Mouse (Mus musculus) frontal cortex, postnatal 10 days (tissue): ENCODE measurements at regions not wholly inside any gene's neighbourhood (a gene's known extent, or its start where the extent isn't known, plus 50 kb on each side); places are given as distances from the start of the nearest gene placed in this dataset.

Experiments used
- DNase-seq, 2 experiments: peaks; one replicate each; pipeline ENCODE4 v3.0.0; 2022; ENCODE audit warnings: low spot score in 2 of 2, mixed read lengths in 1 of 2

GRCm38 (mm10) chr11:63394201-63394600 lies 265.4 kb downstream of the Pmp22 start:
- DNase-seq, result no peak

GRCm38 (mm10) chr11:63396386-63396785 lies 267.6 kb downstream of the Pmp22 start:
- DNase-seq, result no peak

GRCm38 (mm10) chr11:63402741-63403140 lies 274.0 kb downstream of the Pmp22 start:
- no peak for DNase-seq

GRCm38 (mm10) chr11:63404719-63405118 lies 275.9 kb downstream of the Pmp22 start:
- DNase-seq, result peak; percentile 15 to 71

GRCm38 (mm10) chr11:63409431-63409830 lies 280.6 kb downstream of the Pmp22 start:
- no peak for DNase-seq

- DNase-seq, result no peak
These were observed 282.1 kb downstream of the Pmp22 start for GRCm38 (mm10) chr11:63410921-63411320.

GRCm38 (mm10) chr11:63412364-63412991 lies 283.7 kb downstream of the Pmp22 start:
- peak in 1 of 2 experiments; percentile 5 for DNase-seq

- DNase-seq, result no peak
These were observed 284.3 kb downstream of the Pmp22 start for GRCm38 (mm10) chr11:63413106-63413505.

- DNase-seq, result no peak
These were observed 284.8 kb downstream of the Pmp22 start for GRCm38 (mm10) chr11:63413621-63414020.

GRCm38 (mm10) chr11:63418042-63418776 lies 289.4 kb downstream of the Pmp22 start:
- no peak for DNase-seq

- DNase-seq, result no peak
These were observed 291.6 kb downstream of the Pmp22 start for GRCm38 (mm10) chr11:63420341-63420740.

GRCm38 (mm10) chr11:63422069-63422468 lies 293.3 kb downstream of the Pmp22 start:
- DNase-seq, result no peak

- no peak for DNase-seq
These were observed 295.5 kb downstream of the Pmp22 start for GRCm38 (mm10) chr11:63424319-63424718.

- no peak for DNase-seq
These were observed 297.0 kb downstream of the Pmp22 start for GRCm38 (mm10) chr11:63425741-63426140.

- DNase-seq, result no peak
These were observed 325.0 kb downstream of the Pmp22 start for GRCm38 (mm10) chr11:63453786-63454185.

- no peak for DNase-seq
These were observed 326.2 kb downstream of the Pmp22 start for GRCm38 (mm10) chr11:63454910-63455531.

GRCm38 (mm10) chr11:63456356-63456755 lies 327.6 kb downstream of the Pmp22 start:
- DNase-seq, result no peak

GRCm38 (mm10) chr11:63457250-63457649 lies 328.5 kb downstream of the Pmp22 start:
- DNase-seq, result no peak

GRCm38 (mm10) chr11:63460146-63460545 lies 331.4 kb downstream of the Pmp22 start:
- no peak for DNase-seq

GRCm38 (mm10) chr11:63463797-63464331 lies 335.1 kb downstream of the Pmp22 start:
- DNase-seq, result no peak

GRCm38 (mm10) chr11:63465941-63466340 lies 337.2 kb downstream of the Pmp22 start:
- no peak for DNase-seq

- no peak for DNase-seq
These were observed 337.8 kb downstream of the Pmp22 start for GRCm38 (mm10) chr11:63466541-63466940.

GRCm38 (mm10) chr11:63474831-63475230 lies 346.0 kb downstream of the Pmp22 start:
- DNase-seq, result no peak
